In the genomic region with DNA sequence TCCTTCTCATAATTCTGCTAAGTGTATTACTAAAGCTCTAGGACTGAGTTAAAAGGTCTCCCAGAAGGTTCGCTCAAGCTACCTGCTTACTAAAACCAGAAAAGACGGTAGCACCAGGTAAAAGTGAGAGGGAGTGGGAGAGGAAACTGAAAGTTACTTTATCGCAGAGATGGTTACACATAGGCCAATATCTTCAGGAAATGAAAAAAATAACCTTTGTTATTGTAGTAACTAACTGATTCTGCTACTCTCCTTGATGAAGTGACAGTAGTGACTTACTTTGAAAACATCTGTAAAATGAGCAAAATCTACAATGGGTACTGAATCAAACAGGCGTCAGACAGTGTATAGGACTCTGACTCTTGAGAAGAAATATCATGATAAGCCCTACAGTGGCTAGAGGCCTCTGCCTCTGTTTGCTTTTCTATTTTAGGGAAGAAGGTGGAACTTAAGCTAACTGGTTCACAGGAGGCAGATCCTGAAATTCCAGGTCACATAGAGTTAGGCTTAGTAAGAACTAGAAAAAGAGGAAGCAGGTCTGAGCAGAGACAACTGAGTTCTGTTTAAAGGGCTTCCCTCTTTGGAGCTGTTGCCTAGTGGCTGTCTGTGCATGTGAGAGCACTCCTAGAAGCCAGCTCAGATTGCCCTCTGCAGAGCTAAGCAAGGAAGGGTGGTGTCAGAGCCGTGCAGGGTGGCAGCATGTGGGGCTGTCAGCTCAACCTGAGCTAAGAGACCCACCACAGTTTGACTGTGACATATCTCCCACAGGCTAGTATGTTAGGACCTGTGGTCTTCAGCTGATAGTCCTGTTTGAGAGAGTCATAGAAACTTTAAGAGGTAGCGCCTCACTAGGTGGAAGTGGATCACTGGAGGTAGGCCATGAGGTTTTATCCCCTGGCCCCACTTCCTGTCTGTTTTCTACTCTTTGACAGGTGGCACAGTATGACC, we compare ENCODE assay signal across 11 mouse cellular contexts.
DNase-seq lines count a peak whose midpoint lies in the region; ATAC-seq and TF ChIP-seq lines count a peak whose summit lies in the region.
"Had no signal": no experiment of that assay in that cellular context is flagged by ENCODE, and none has a peak within 500 bp of the region (broad histone marks: within the 10 kb centered on the region; RNA-seq: fewer than 3 reads in every experiment).

No protein-coding gene starts in this region.

- no peak for TF ChIP-seq CTCF in cortical plate, adult 2 months (IDR thresholded peaks at IDR 0.05; ENCODE audit: extremely low read depth, insufficient read depth, low read length)

- no peak overlapping the region for H3K9ac ChIP-seq in heart, embryonic 13.5 days
- no peak overlapping the region for H3K9ac ChIP-seq in stomach, embryonic 16.5 days (ENCODE audit: low read length)

- peaks cover 67% of the 10 kb centered on the region for H3K4me1 ChIP-seq in heart, embryonic 13.5 days
- peaks cover 2% of the 10 kb centered on the region; the same call in 1 of the 2 replicates for H3K4me1 ChIP-seq in cortical plate, adult 2 months (ENCODE audit: control insufficient read depth, insufficient read depth, low read length)
- H3K4me1 ChIP-seq in stomach, embryonic 16.5 days (ENCODE audit: control insufficient read depth, insufficient read depth, low read length), result peaks cover 20% of the 10 kb centered on the region

- no peak for DNase-seq in heart, postnatal 14 days
- peak; percentile 43 for DNase-seq in lung, postnatal 25 days (ENCODE audit: low spot score)
- no peak for DNase-seq in urinary bladder, postnatal 36 days (ENCODE audit: low spot score in 2 of 2)
- no peak for DNase-seq in layer of hippocampus, adult 18-20 months (ENCODE audit: low spot score in 2 of 2)
- no peak for DNase-seq in adipocyte (ENCODE audit: low spot score)
- DNase-seq: cerebellum, adult 9-11 months; right cerebral cortex, postnatal 4 days had no signal

- H3K36me3 ChIP-seq in heart, embryonic 13.5 days, result peaks cover 5% of the 10 kb centered on the region
- no peaks in the 10 kb centered on the region for H3K36me3 ChIP-seq in stomach, embryonic 16.5 days (ENCODE audit: control insufficient read depth, insufficient read depth, low read length)

- intact Hi-C loops in heart, postnatal 14 days (cut with DNase I), result no loop called here

- WGBS in heart, embryonic 13.5 days, result 62% methylated on average over 6 of the region's 6 CpGs
- 71% methylated on average over 6 of the region's 6 CpGs for WGBS in stomach, embryonic 16.5 days

- no peaks in the 10 kb centered on the region for H3K9me3 ChIP-seq in heart, embryonic 13.5 days
- H3K9me3 ChIP-seq in stomach, embryonic 16.5 days (replicated peaks; ENCODE audit: control insufficient read depth, low read length), result no peaks in the 10 kb centered on the region

- H3K27ac ChIP-seq in heart, embryonic 13.5 days (replicated peaks), result peak overlapping the region; percentile 13
- peak overlapping the region; percentile 45; the same call in 1 of the 2 replicates for H3K27ac ChIP-seq in cortical plate, adult 2 months (ENCODE audit: insufficient read depth, low read length)
- peak overlapping the region; percentile 82 for H3K27ac ChIP-seq in stomach, embryonic 16.5 days (ENCODE audit: low read length)
- H3K27ac ChIP-seq: heart, adult 2 months had no signal

- H3K27me3 ChIP-seq in heart, embryonic 13.5 days (replicated peaks), result no peaks in the 10 kb centered on the region
- H3K27me3 ChIP-seq in stomach, embryonic 16.5 days (ENCODE audit: control insufficient read depth, insufficient read depth, low read length), result no peaks in the 10 kb centered on the region

- no peak for ATAC-seq in heart, embryonic 13.5 days (ENCODE audit: extremely low read depth, insufficient number of reproducible peaks, low FRiP score, low TSS enrichment)
- ATAC-seq in stomach, embryonic 16.5 days (ENCODE audit: insufficient read depth, low FRiP score), result peak; percentile 71; the same call in 1 of the 2 replicates

- no peak overlapping the region for H3K4me2 ChIP-seq in heart, embryonic 13.5 days
- H3K4me2 ChIP-seq in stomach, embryonic 16.5 days (ENCODE audit: low read depth, low read length), result no peak overlapping the region

- no peak overlapping the region for H3K4me3 ChIP-seq in heart, embryonic 13.5 days
- no peak overlapping the region for H3K4me3 ChIP-seq in cortical plate, adult 2 months (ENCODE audit: insufficient read depth, low read length)
- H3K4me3 ChIP-seq in stomach, embryonic 16.5 days (replicated peaks; ENCODE audit: low read length), result no peak overlapping the region
- H3K4me3 ChIP-seq: heart, adult 2 months had no signal

- no peak for TF ChIP-seq POLR2A in cortical plate, adult 2 months (IDR thresholded peaks at IDR 0.05; ENCODE audit: extremely low read depth, insufficient read depth, low read length)

Comparison
In these comparisons a context has a peak if more than half of its experiments do, and no peak if none do; other contexts are left out.
1. H3K27ac ChIP-seq: peak in every context shown above with its lines; median percentile 82 in stomach, embryonic 16.5 days; 45 in cortical plate, adult 2 months; 13 in heart, embryonic 13.5 days.